Mouse (Mus musculus): Measurements from ENCODE around the gene Dnajb4. TPM values are rescaled to one million over a fixed set of nuclear protein-coding genes. Genes with fewer than 3 reads are reported as not detected.
"Not testable (repeated sequence)": the region's sequence is repeated elsewhere in the genome, so short reads cannot be mapped to it uniquely, and the experiment has no call there.

The Dnajb4 gene
- 5.9 and 8.6 TPM in 2 replicates for total RNA-seq (2012; rRNA removed)

GRCm38 (mm10) chr3:152209967-152210634 lies at the start of gene Dnajb4, which contains the start of gene Fubp1:
Gene Dnajb4, minus strand, starts transcription at chr3:152210302.
Gene Fubp1, plus strand, starts transcription at chr3:152210422.
- H3K9ac ChIP-seq (ENCODE audit: insufficient read depth, low read depth, low read length, poor library complexity, severe bottlenecking) = peak within 1 kb of the TSS; percentile 100
- H3K36me3 ChIP-seq (ENCODE audit: control insufficient read depth, insufficient read depth, low read length, poor library complexity, severe bottlenecking) = peaks cover 12% of the 10 kb centered on the region
- peak; percentile 51; the same call in 1 of the 2 replicates for TF ChIP-seq HCFC1 (IDR thresholded peaks at IDR 0.05; ENCODE audit: borderline replicate concordance, insufficient read depth, low read length)
- TF ChIP-seq ZC3H11A (IDR thresholded peaks at IDR 0.05; ENCODE audit: borderline replicate concordance, low read depth, low read length) = no peak
- no peak for TF ChIP-seq MAFK (IDR thresholded peaks at IDR 0.05; ENCODE audit: insufficient read depth, low read depth, low read length)
- TF ChIP-seq CHD2 (IDR thresholded peaks at IDR 0.05; ENCODE audit: low read depth, low read length) = peak; percentile 99
- TF ChIP-seq ZNF384 (IDR thresholded peaks at IDR 0.05; ENCODE audit: low read depth, low read length) = no peak
- H3K9me3 ChIP-seq (ENCODE audit: control insufficient read depth, insufficient read depth, low read depth, low read length) = no peaks in the 10 kb centered on the region
- in situ Hi-C loops (cut with MboI; ENCODE audit: low sequenced_read_pairs in 2 of 2, unreplicated experiment in 2 of 2) = loop anchor here in 1 of 2 experiments (10.0 kb wide), 1 partner anchor 95 kb away; no protein-coding TSS in a partner anchor
- peak within 1 kb of the TSS; percentile 81 to 98 for H3K4me3 ChIP-seq (ENCODE audit: insufficient read depth in 1 of 2, low read depth in 1 of 2, low read length in 2 of 2, poor library complexity in 1 of 2, severe bottlenecking in 1 of 2)
- peak within 1 kb of the TSS; percentile 94 for H3K27ac ChIP-seq (ENCODE audit: insufficient read depth, low read depth, low read length, poor library complexity, severe bottlenecking)
- H3K4me1 ChIP-seq (ENCODE audit: control insufficient read depth in 2 of 2, insufficient read depth in 2 of 2, low read length in 2 of 2, poor library complexity in 1 of 2) = peaks cover 6 to 8% of the 10 kb centered on the region in 2 experiments; a peak in 3 of 4 replicates
- peak; percentile 99 for DNase-seq (ENCODE audit: low read depth, low spot score)

DNA sequence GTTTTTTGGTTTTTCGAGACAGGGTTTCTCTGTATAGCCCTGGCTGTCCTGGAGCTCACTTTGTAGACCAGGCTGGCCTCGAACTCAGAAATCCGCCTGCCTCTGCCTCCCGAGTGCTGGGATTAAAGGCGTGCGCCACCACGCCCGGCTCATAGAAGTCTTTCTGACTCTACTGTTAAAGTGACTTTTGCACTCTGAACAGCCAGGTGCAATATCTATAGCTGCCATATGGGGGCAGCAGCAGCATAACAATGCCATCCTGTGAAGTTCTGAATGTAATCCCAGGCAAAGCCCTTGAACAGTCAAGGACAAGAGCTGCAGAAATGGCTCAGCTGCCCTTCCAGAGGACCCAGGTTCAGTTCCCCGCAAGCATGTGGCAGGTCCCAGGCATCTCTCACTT lies 49.3 kb upstream of the Dnajb4 start:
- in situ Hi-C loops (cut with MboI; ENCODE audit: low sequenced_read_pairs in 2 of 2, unreplicated experiment in 2 of 2); H3K27ac ChIP-seq (ENCODE audit: insufficient read depth, low read depth, low read length, poor library complexity, severe bottlenecking); H3K9me3 ChIP-seq (ENCODE audit: control insufficient read depth, insufficient read depth, low read depth, low read length); H3K36me3 ChIP-seq (ENCODE audit: control insufficient read depth, insufficient read depth, low read length, poor library complexity, severe bottlenecking); H3K4me1 ChIP-seq (ENCODE audit: control insufficient read depth in 2 of 2, insufficient read depth in 2 of 2, low read length in 2 of 2, poor library complexity in 1 of 2); H3K4me3 ChIP-seq (ENCODE audit: insufficient read depth in 1 of 2, low read depth in 1 of 2, low read length in 2 of 2, poor library complexity in 1 of 2, severe bottlenecking in 1 of 2); H3K9ac ChIP-seq (ENCODE audit: insufficient read depth, low read depth, low read length, poor library complexity, severe bottlenecking): not testable (repeated sequence)
- DNase-seq (ENCODE audit: low read depth, low spot score) = peak; percentile 68
- TF ChIP-seq ZC3H11A (IDR thresholded peaks at IDR 0.05; ENCODE audit: borderline replicate concordance, low read depth, low read length) = peak; percentile 42; the same call in 1 of the 2 replicates

DNA sequence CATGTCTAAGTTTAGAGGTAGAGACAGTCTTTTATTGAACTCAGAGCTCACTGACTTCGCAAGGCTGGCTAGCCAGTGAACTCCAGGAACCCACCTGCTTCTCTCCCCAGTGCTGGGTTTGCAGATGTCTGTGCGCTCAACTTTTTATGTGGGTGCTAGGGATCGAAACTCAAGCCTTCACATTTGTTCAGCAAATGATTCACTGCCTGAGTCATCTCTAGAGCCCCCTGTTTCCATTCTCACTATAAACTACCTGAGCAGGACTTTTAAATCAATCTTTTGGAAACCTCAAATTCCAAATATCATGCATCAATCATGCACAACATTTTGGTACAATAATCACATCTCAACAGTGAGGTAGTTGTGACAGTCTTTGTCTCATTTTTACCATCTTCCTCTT lies 47.4 kb upstream of the Dnajb4 start:
- in situ Hi-C loops (cut with MboI; ENCODE audit: low sequenced_read_pairs in 2 of 2, unreplicated experiment in 2 of 2) = no loop called here
- no peak for TF ChIP-seq ZNF384 (IDR thresholded peaks at IDR 0.05; ENCODE audit: low read depth, low read length)
- no peak for TF ChIP-seq HCFC1 (IDR thresholded peaks at IDR 0.05; ENCODE audit: borderline replicate concordance, insufficient read depth, low read length)
- no peak for TF ChIP-seq MAFK (IDR thresholded peaks at IDR 0.05; ENCODE audit: insufficient read depth, low read depth, low read length)
- no peak for TF ChIP-seq ZC3H11A (IDR thresholded peaks at IDR 0.05; ENCODE audit: borderline replicate concordance, low read depth, low read length)
- TF ChIP-seq CHD2 (IDR thresholded peaks at IDR 0.05; ENCODE audit: low read depth, low read length) = no peak
- Histone ChIP-seq H3K4me1 (ENCODE audit: control insufficient read depth in 2 of 2, insufficient read depth in 2 of 2, low read length in 2 of 2, poor library complexity in 1 of 2) (no peaks in the 10 kb centered on the region), H3K4me3 (ENCODE audit: insufficient read depth in 1 of 2, low read depth in 1 of 2, low read length in 2 of 2, poor library complexity in 1 of 2, severe bottlenecking in 1 of 2) (no peak overlapping the region), H3K9ac (ENCODE audit: insufficient read depth, low read depth, low read length, poor library complexity, severe bottlenecking) (no peak overlapping the region), H3K36me3 (ENCODE audit: control insufficient read depth, insufficient read depth, low read length, poor library complexity, severe bottlenecking) (no peaks in the 10 kb centered on the region), H3K27ac (ENCODE audit: insufficient read depth, low read depth, low read length, poor library complexity, severe bottlenecking) (no peak overlapping the region), H3K9me3 (ENCODE audit: control insufficient read depth, insufficient read depth, low read depth, low read length) (no peaks in the 10 kb centered on the region)
- no peak for DNase-seq (ENCODE audit: low read depth, low spot score)

GRCm38 (mm10) chr3:152250487-152250886 lies 40.4 kb upstream of the Dnajb4 start:
- no peak for TF ChIP-seq ZC3H11A (IDR thresholded peaks at IDR 0.05; ENCODE audit: borderline replicate concordance, low read depth, low read length)
- TF ChIP-seq MAFK (IDR thresholded peaks at IDR 0.05; ENCODE audit: insufficient read depth, low read depth, low read length) = no peak
- no peak for TF ChIP-seq HCFC1 (IDR thresholded peaks at IDR 0.05; ENCODE audit: borderline replicate concordance, insufficient read depth, low read length)
- TF ChIP-seq ZNF384 (IDR thresholded peaks at IDR 0.05; ENCODE audit: low read depth, low read length) = no peak
- no peak for TF ChIP-seq CHD2 (IDR thresholded peaks at IDR 0.05; ENCODE audit: low read depth, low read length)
- DNase-seq (ENCODE audit: low read depth, low spot score) = no peak
- Histone ChIP-seq H3K9me3 (ENCODE audit: control insufficient read depth, insufficient read depth, low read depth, low read length) (no peaks in the 10 kb centered on the region), H3K36me3 (ENCODE audit: control insufficient read depth, insufficient read depth, low read length, poor library complexity, severe bottlenecking) (no peaks in the 10 kb centered on the region), H3K27ac (ENCODE audit: insufficient read depth, low read depth, low read length, poor library complexity, severe bottlenecking) (no peak overlapping the region), H3K4me1 (ENCODE audit: control insufficient read depth in 2 of 2, insufficient read depth in 2 of 2, low read length in 2 of 2, poor library complexity in 1 of 2) (no peaks in the 10 kb centered on the region), H3K4me3 (ENCODE audit: insufficient read depth in 1 of 2, low read depth in 1 of 2, low read length in 2 of 2, poor library complexity in 1 of 2, severe bottlenecking in 1 of 2) (no peak overlapping the region), H3K9ac (ENCODE audit: insufficient read depth, low read depth, low read length, poor library complexity, severe bottlenecking) (no peak overlapping the region)
- in situ Hi-C loops (cut with MboI; ENCODE audit: low sequenced_read_pairs in 2 of 2, unreplicated experiment in 2 of 2) = no loop called here

Data from ES-E14 (cell line).